Mouse (Mus musculus) cerebellum, postnatal 25 days (tissue): ENCODE data around the gene Vmn1r235.
"Not testable (repeated sequence)": the region's sequence is repeated elsewhere in the genome, so short reads cannot be mapped to it uniquely, and the experiment has no call there.

Experiments used
- DNase-seq, 2 experiments: peaks; one replicate each; pipeline ENCODE4 v3.0.0; 2021; ENCODE audit warnings: mixed read lengths in 2 of 2

Vmn1r235 gene

GRCm38 (mm10) chr17:21256111-21256510 lies at the start of gene Vmn1r235:
Gene Vmn1r235 (plus strand): TSS chr17:21256411.
- no peak for DNase-seq

GRCm38 (mm10) chr17:21211081-21211480 lies 45.1 kb upstream of the Vmn1r235 start:
- DNase-seq = not testable (repeated sequence)

DNA sequence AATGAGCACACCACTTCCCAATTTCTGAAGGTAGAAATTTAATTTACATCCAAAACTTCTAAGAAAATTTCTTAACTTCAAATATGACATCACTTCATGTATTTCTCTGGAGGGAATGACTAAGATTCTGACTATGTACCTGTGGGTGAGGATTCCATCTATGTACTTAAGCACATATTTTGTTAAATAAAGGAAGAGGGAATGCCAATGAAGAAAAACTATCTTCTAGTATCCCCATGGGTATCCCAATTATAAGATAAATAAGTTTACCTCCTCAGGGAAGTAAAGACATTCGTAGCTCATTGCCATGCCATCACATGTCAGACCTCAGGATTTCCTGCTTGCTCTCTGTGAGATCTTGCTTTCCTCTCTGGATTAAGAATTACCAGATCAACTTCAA lies 30.4 kb upstream of the Vmn1r235 start, which contains the start of gene Vmn1r234:
TSS of gene Vmn1r234 (plus strand) at position 301 of the 400 bp plus-strand sequence.
- no peak for DNase-seq

DNA sequence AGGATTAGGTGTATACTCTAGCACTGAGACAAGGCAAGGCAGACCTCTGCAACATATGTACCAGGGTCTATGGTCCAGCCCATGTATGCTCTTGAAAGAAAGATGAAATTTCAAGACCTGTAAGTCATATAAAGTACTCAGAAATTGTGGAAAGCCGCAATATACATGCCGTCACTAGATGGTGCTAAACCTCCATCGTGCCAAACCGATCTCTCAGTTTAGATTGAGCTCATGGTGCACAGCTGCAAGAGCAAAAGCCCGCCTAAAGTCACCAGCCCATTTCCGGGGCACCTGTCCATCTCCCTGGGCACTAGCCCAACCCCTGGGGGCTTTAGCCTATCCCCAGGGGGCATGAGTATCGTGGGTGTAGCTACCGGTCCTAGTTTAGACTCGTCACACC lies 24.6 kb upstream of the Vmn1r235 start:
- peak; percentile 9 to 36 for DNase-seq

- DNase-seq = peak; percentile 27 to 44
Measured at GRCm38 (mm10) chr17:21272103-21272502, 15.9 kb downstream of the Vmn1r235 start.

DNA sequence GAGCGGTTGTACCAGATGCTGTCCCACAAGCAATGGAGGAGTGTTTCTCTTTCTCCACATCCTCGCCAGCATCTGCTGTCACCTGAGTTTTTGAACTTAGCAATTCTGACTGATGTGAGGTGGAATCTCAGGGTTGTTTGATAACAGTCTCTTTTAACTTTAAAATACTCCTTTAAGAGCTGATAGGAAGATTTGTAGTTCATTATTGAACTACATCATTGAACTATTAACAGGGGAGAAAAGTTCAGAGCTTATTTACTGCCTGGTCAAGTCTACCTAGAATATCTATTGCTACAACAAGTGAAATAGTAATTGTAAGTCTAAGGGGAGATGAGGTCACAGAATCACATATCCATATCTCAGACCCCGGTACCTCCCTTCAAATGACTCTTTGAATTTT lies 26.4 kb downstream of the Vmn1r235 start, which contains the start of gene Vmn1r236:
TSS of gene Vmn1r236 (plus strand) at position 301 of the 400 bp plus-strand sequence.
- no peak for DNase-seq

- no peak for DNase-seq
Measured at GRCm38 (mm10) chr17:21284395-21284794, 28.2 kb downstream of the Vmn1r235 start.

GRCm38 (mm10) chr17:21289695-21290094 lies 33.5 kb downstream of the Vmn1r235 start:
- DNase-seq = no peak

- DNase-seq = no peak
Measured at GRCm38 (mm10) chr17:21311565-21311964, 55.4 kb downstream of the Vmn1r235 start, which contains the start of gene Vmn1r237. Gene Vmn1r237 (plus strand): TSS chr17:21311865.
